Mouse (Mus musculus) MEL (cell line): ENCODE results near the gene Tpd52l1. TPM values are rescaled to one million over a fixed set of nuclear protein-coding genes. Genes with fewer than 3 reads are reported as not detected.
A peak's percentile ranks its signal among the peaks of the same experiment; 100 is the strongest.

Experiments
- DNase-seq: peaks from one replicate; pipeline ENCODE4 v3.0.0; 2011; ENCODE audit warnings: low read depth, low spot score
- H3K27ac ChIP-seq: 2 replicates; pipeline ENCODE4 v1.5.1; 2012; ENCODE audit warnings: low read depth, mild to moderate bottlenecking, control low read depth, low read length, moderate library complexity; ENCODE audit not compliant: control insufficient read depth
- H3K27me3 ChIP-seq, 2 experiments: fragments of 150-350 bp in 1 of 2; sonication (generic) in 1 of 2; 2 replicates each; pipeline ENCODE4 v1.6.1; 2012; ENCODE audit warnings: low read length in 2 of 2, mild to moderate bottlenecking in 2 of 2, improper control_type of control experiment in 1 of 2, moderate library complexity in 1 of 2; ENCODE audit not compliant: insufficient read depth in 2 of 2, control insufficient read depth in 1 of 2
- H3K36me3 ChIP-seq, 2 experiments: 2 replicates each; pipeline ENCODE4 v1.6.1; 2012 to 2014; ENCODE audit warnings: low read length in 2 of 2, improper control_type of control experiment in 1 of 2, inconsistent platforms in 1 of 2, mild to moderate bottlenecking in 1 of 2; ENCODE audit not compliant: insufficient read depth in 2 of 2, control insufficient read depth in 1 of 2
- H3K4me1 ChIP-seq, 2 experiments: fragments of 150-350 bp in 1 of 2; sonication (generic) in 1 of 2; 2 replicates each; pipeline ENCODE4 v1.6.1; 2012; ENCODE audit warnings: low read length in 2 of 2, improper control_type of control experiment in 1 of 2, mild to moderate bottlenecking in 1 of 2; ENCODE audit not compliant: insufficient read depth in 2 of 2, control insufficient read depth in 1 of 2
- H3K4me3 ChIP-seq, 2 experiments: fragments of 150-350 bp in 1 of 2; sonication (generic) in 1 of 2; 2 replicates each; pipeline ENCODE4 v1.5.1; 2012; ENCODE audit warnings: low read depth in 2 of 2, low read length in 2 of 2, mild to moderate bottlenecking in 2 of 2, moderate library complexity in 2 of 2, control low read depth in 1 of 2, improper control_type of control experiment in 1 of 2; ENCODE audit not compliant: control insufficient read depth in 1 of 2, insufficient read depth in 1 of 2
- H3K79me2 ChIP-seq: 2 replicates; pipeline ENCODE4 v1.6.1; 2012; ENCODE audit warnings: mild to moderate bottlenecking, low read length, moderate library complexity; ENCODE audit not compliant: control insufficient read depth, poor library complexity, insufficient read depth
- H3K9ac ChIP-seq: 2 replicates; pipeline ENCODE4 v1.6.1; 2012; ENCODE audit warnings: low read depth, mild to moderate bottlenecking, control low read depth, low read length, moderate library complexity; ENCODE audit not compliant: control insufficient read depth, poor library complexity, severe bottlenecking
- H3K9me3 ChIP-seq: fragments of 150-350 bp; sonication (generic); replicated peaks from 2 replicates; pipeline ENCODE4 v1.6.1; 2012; ENCODE audit warnings: mild to moderate bottlenecking, low read length, improper control_type of control experiment, moderate library complexity; ENCODE audit not compliant: insufficient read depth
- CHD2 ChIP-seq: IDR thresholded peaks from 2 replicates; pipeline ENCODE4 v1.6.1; 2011; ENCODE audit warnings: low read length, improper control_type of control experiment
- CTCF ChIP-seq, 3 experiments: IDR thresholded peaks in 2 of 3; conservative IDR thresholded peaks in 1 of 3; 2 replicates each; pipeline ENCODE4 v1.5.1; 2011 to 2012; ENCODE audit warnings: low read length in 3 of 3, low read depth in 2 of 3, mild to moderate bottlenecking in 2 of 3, improper control_type of control experiment in 1 of 3, inconsistent platforms in 1 of 3, mixed read lengths in 1 of 3, moderate library complexity in 1 of 3; ENCODE audit not compliant: control insufficient read depth in 1 of 3, insufficient read depth in 1 of 3, poor library complexity in 1 of 3, severe bottlenecking in 1 of 3
- E2F4 ChIP-seq: IDR thresholded peaks from 2 replicates; pipeline ENCODE4 v1.6.1; 2011; ENCODE audit warnings: low read depth, low read length, improper control_type of control experiment, borderline replicate concordance
- ELF1 ChIP-seq: IDR thresholded peaks from 2 replicates; pipeline ENCODE4 v1.6.1; 2014; ENCODE audit warnings: low read depth, mild to moderate bottlenecking, inconsistent platforms, low read length, improper control_type of control experiment, moderate library complexity
- HCFC1 ChIP-seq: IDR thresholded peaks from 2 replicates; pipeline ENCODE4 v1.6.1; 2012; ENCODE audit warnings: low read depth, mild to moderate bottlenecking, inconsistent platforms, low read length, improper control_type of control experiment, moderate library complexity
- KAT2A ChIP-seq: conservative IDR thresholded peaks from 2 replicates; pipeline ENCODE4 v1.6.1; 2012; ENCODE audit warnings: low read depth, low read length, improper control_type of control experiment, inconsistent platforms
- MAFK ChIP-seq: IDR thresholded peaks from 2 replicates; pipeline ENCODE4 v1.6.1; 2011; ENCODE audit warnings: low read depth, mild to moderate bottlenecking, low read length, improper control_type of control experiment, borderline replicate concordance
- MAX ChIP-seq: IDR thresholded peaks from 2 replicates; pipeline ENCODE4 v1.6.1; 2011; ENCODE audit warnings: low read length, improper control_type of control experiment
- MAZ ChIP-seq: IDR thresholded peaks from 2 replicates; pipeline ENCODE4 v1.6.1; 2012; ENCODE audit warnings: low read depth, mild to moderate bottlenecking, inconsistent platforms, low read length, improper control_type of control experiment
- MXI1 ChIP-seq: IDR thresholded peaks from 2 replicates; pipeline ENCODE4 v1.6.1; 2011; ENCODE audit warnings: mild to moderate bottlenecking, low read depth, low read length, improper control_type of control experiment
- NRF1 ChIP-seq: IDR thresholded peaks from 2 replicates; pipeline ENCODE4 v1.6.1; 2014; ENCODE audit warnings: low read depth, mild to moderate bottlenecking, inconsistent platforms, low read length, improper control_type of control experiment, moderate library complexity; ENCODE audit not compliant: poor library complexity, insufficient read depth, severe bottlenecking
- POLR2AphosphoS2 ChIP-seq: IDR thresholded peaks from 2 replicates; pipeline ENCODE4 v1.6.1; 2011; ENCODE audit warnings: low read length, improper control_type of control experiment
- POLR2AphosphoS5 ChIP-seq: IDR thresholded peaks from 2 replicates; pipeline ENCODE4 v1.6.1; 2012; ENCODE audit warnings: low read depth, borderline replicate concordance, mild to moderate bottlenecking, inconsistent platforms, low read length, moderate library complexity, mixed read lengths
- RAD21 ChIP-seq: IDR thresholded peaks from 2 replicates; pipeline ENCODE4 v1.6.1; 2011; ENCODE audit warnings: mild to moderate bottlenecking, low read depth, low read length, improper control_type of control experiment
- SMC3 ChIP-seq: IDR thresholded peaks from 2 replicates; pipeline ENCODE4 v1.6.1; 2011; ENCODE audit warnings: low read depth, low read length, improper control_type of control experiment
- TCF12 ChIP-seq: IDR thresholded peaks from 2 replicates; pipeline ENCODE4 v1.6.1; 2014; ENCODE audit warnings: low read depth, mild to moderate bottlenecking, inconsistent platforms, low read length, improper control_type of control experiment, moderate library complexity
- UBTF ChIP-seq: IDR thresholded peaks from 2 replicates; pipeline ENCODE4 v1.6.1; 2012; ENCODE audit warnings: low read depth, mild to moderate bottlenecking, inconsistent platforms, low read length, improper control_type of control experiment, moderate library complexity, borderline replicate concordance; ENCODE audit not compliant: insufficient read depth
- ZC3H11A ChIP-seq: IDR thresholded peaks from 2 replicates; pipeline ENCODE4 v1.6.1; 2012; ENCODE audit warnings: low read depth, mild to moderate bottlenecking, inconsistent platforms, low read length, improper control_type of control experiment
- polyA plus RNA-seq, 2 experiments: library from polyadenylated mRNA; stranded (reverse) in 1 of 2; unstranded in 1 of 2; fragments of >175 nt in 1 of 2; fragments of >200 nt in 1 of 2; gene quantifications; 2 replicates each; pipeline versions ENCODE4 v1.2.1 to v1.2.4; 2012; ENCODE audit warnings: low replicate concordance in 2 of 2, low read depth in 1 of 2; ENCODE audit not compliant: insufficient read length in 2 of 2, insufficient read depth in 1 of 2, missing spikeins in 1 of 2
- total RNA-seq: library from RNA; depleted of rRNA; stranded (reverse); fragments of 300-350 nt; gene quantifications from 2 replicates; pipeline ENCODE4 v1.2.3, GENCODE M21; 2012

Tpd52l1 gene
- total and polyA plus RNA-seq, 3 experiments, result not detected

DNA sequence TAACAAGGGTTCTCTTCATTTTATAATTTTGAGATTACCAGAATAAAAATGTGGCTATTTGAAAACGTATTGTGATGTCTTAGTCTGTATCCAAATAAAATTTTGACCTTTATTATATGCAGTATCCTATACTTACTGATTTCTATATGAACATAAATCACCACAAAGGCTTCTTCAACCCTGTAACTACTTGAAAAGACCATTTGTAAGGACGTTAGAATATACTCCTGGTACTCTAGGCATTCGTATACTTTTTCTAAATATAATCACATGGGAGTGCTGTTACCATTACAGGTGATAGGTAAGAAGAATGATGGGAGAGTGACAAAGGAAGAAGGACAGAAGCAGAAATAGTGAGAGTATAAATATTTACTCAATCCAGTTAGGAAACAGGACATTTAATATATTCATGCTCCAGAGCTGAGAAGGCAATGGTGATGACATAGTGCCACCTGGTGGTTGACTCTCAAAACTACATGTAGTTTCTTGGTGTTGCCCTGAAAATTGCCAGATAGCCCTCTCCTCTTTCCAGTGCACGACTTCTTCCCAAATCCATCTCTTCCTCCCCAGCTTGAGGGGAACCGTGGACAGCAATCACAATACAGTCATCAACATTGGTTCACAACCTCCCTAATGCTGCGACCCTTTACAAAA is 146.7 kb downstream of the Tpd52l1 start (continued):
- TF ChIP-seq MXI1 (no peak), ELF1 (no peak), KAT2A (no peak), ZC3H11A (peak; percentile 88), NRF1 (no peak), CHD2 (no peak), HCFC1 (no peak), TCF12 (no peak), MAZ (no peak), RAD21 (peak; percentile 92), POLR2AphosphoS2 (no peak), CTCF (IDR thresholded peaks at IDR 0.05 in 2 of 3, conservative IDR thresholded peaks at IDR 0.05 in 1 of 3; ENCODE audit: control insufficient read depth in 1 of 3, insufficient read depth in 1 of 3, low read depth in 2 of 3, low read length in 3 of 3, poor library complexity in 1 of 3, severe bottlenecking in 1 of 3) (peak; percentile 50 to 84 (median 71)), POLR2AphosphoS5 (no peak), MAFK (no peak), SMC3 (peak; percentile 91), E2F4 (no peak), UBTF (no peak)

DNA sequence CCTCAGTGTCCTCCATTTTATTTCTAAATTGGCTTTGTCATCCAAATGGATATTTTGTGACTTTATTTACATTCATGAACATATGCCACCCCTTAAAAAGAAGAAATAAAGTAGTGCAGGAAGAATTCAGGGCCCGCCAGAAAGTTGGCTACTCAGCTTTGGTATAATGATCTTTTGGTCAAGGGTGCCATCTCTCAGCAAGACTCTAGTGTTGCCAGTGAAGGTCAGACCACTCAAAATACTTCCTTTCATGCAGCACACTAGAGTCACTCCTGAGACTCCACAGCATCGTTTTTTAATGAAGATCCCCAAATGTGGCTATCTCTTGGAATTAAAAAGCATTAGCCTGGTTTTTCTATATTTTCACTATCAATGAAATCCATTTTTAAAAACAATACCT is 147.5 kb downstream of the Tpd52l1 start:
- Histone ChIP-seq H3K79me2 (no peaks in the 10 kb centered on the region), H3K9me3 (no peaks in the 10 kb centered on the region), H3K27me3 (peaks cover 0 to 3% of the 10 kb centered on the region in 2 experiments; a peak in 1 of 4 replicates), H3K4me3 (no peak overlapping the region), H3K9ac (no peak overlapping the region), H3K36me3 (no peaks in the 10 kb centered on the region), H3K27ac (no peak overlapping the region), H3K4me1 (no peaks in the 10 kb centered on the region)
- no peak for DNase-seq
- TF ChIP-seq HCFC1, result no peak

DNA sequence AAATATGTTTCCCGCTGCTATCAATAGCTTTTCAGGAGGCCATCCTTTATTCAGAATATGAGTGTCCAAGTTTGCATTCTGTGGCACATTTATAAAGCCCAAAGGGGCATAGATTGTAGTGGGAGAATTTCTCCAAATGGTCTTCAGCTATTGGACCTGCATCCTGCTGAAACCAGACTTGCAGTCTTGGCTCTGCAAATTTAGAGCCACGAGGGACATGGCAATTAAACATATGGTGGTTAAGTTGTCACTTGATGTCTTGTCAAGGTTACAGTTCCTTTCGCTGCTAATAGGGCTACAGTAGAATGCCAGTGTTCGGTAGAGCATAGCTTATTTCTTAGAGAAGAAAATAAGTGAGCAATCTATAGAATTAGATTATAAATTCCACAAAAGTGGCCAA is 148.7 kb downstream of the Tpd52l1 start:
- DNase-seq, result no peak
- Histone ChIP-seq H3K27ac (no peak overlapping the region), H3K4me1 (no peaks in the 10 kb centered on the region), H3K36me3 (no peaks in the 10 kb centered on the region), H3K9ac (no peak overlapping the region), H3K9me3 (no peaks in the 10 kb centered on the region), H3K4me3 (no peak overlapping the region), H3K79me2 (no peaks in the 10 kb centered on the region), H3K27me3 (no peaks in the 10 kb centered on the region)
- no peak for TF ChIP-seq POLR2AphosphoS2
- no peak for TF ChIP-seq MAX
- TF ChIP-seq MAFK, result no peak
